In genomic region chr2:75208821-75209758, GRCm38 (mm10) we compare ENCODE assay signal across 9 mouse cellular contexts.
DNase-seq lines count a peak whose midpoint lies in the region; ATAC-seq lines count a peak whose summit lies in the region.
"Had no signal": no experiment of that assay in that cellular context is flagged by ENCODE, and none has a peak within 500 bp of the region (broad histone marks: within the 10 kb centered on the region; RNA-seq: fewer than 3 reads in every experiment).

No protein-coding gene starts in this region.

- WGBS in heart, embryonic 11.5 days (ENCODE audit: insufficient replicate concordance): 70% methylated on average over 27 of the region's 27 CpGs
- 67% methylated on average over 27 of the region's 27 CpGs for WGBS in hindbrain, embryonic 15.5 days

- no peak overlapping the region for H3K4me3 ChIP-seq in heart, embryonic 11.5 days (ENCODE audit: low read depth, low read length)
- H3K4me3 ChIP-seq in hindbrain, embryonic 15.5 days: no peak overlapping the region
- H3K4me3 ChIP-seq: liver, embryonic 13.5 days had no signal

- H3K9ac ChIP-seq in heart, embryonic 11.5 days (ENCODE audit: low read depth, low read length): no peak overlapping the region
- no peak overlapping the region for H3K9ac ChIP-seq in hindbrain, embryonic 15.5 days
- H3K9ac ChIP-seq: liver, embryonic 13.5 days had no signal

- no peak for ATAC-seq in heart, embryonic 11.5 days (replicated peaks; ENCODE audit: insufficient number of reproducible peaks, low FRiP score, low TSS enrichment)
- ATAC-seq in hindbrain, embryonic 15.5 days (ENCODE audit: low FRiP score, low read depth): no peak

- H3K27ac ChIP-seq in heart, embryonic 11.5 days (ENCODE audit: low read depth, low read length): no peak overlapping the region
- H3K27ac ChIP-seq in hindbrain, embryonic 15.5 days (replicated peaks): no peak overlapping the region
- H3K27ac ChIP-seq: liver, embryonic 13.5 days had no signal

- peak; percentile 98 for DNase-seq in heart, adult 11 months
- DNase-seq in fibroblast of lung, adult 2 months (ENCODE audit: low read depth): peak; percentile 57
- peak; percentile 15 to 28 for DNase-seq in layer of hippocampus, postnatal 36 days
- DNase-seq in B cell, adult 2 months: no peak
- DNase-seq in frontal cortex, postnatal 25 days (ENCODE audit: low spot score in 2 of 2): no peak
- no peak for DNase-seq in MN1 (ENCODE audit: low spot score)
- DNase-seq: liver, embryonic 13.5 days had no signal

- H3K4me1 ChIP-seq in heart, embryonic 11.5 days (ENCODE audit: control insufficient read depth, insufficient read depth, low read length): no peaks in the 10 kb centered on the region
- H3K4me1 ChIP-seq in hindbrain, embryonic 15.5 days (replicated peaks): peaks cover 18% of the 10 kb centered on the region
- H3K4me1 ChIP-seq: liver, embryonic 13.5 days had no signal

- no peaks in the 10 kb centered on the region for H3K9me3 ChIP-seq in heart, embryonic 11.5 days (replicated peaks; ENCODE audit: control insufficient read depth, low read length)
- no peaks in the 10 kb centered on the region for H3K9me3 ChIP-seq in hindbrain, embryonic 15.5 days
- H3K9me3 ChIP-seq: liver, embryonic 13.5 days had no signal

- H3K27me3 ChIP-seq in heart, embryonic 11.5 days (ENCODE audit: control insufficient read depth, insufficient read depth, low read length): no peaks in the 10 kb centered on the region
- no peaks in the 10 kb centered on the region for H3K27me3 ChIP-seq in hindbrain, embryonic 15.5 days
- H3K27me3 ChIP-seq: liver, embryonic 13.5 days had no signal

- H3K36me3 ChIP-seq in heart, embryonic 11.5 days (ENCODE audit: control insufficient read depth, insufficient read depth, low read length): no peaks in the 10 kb centered on the region
- H3K36me3 ChIP-seq in hindbrain, embryonic 15.5 days: no peaks in the 10 kb centered on the region
- H3K36me3 ChIP-seq: liver, embryonic 13.5 days had no signal

- H3K4me2 ChIP-seq in heart, embryonic 11.5 days: no peak overlapping the region
- peak overlapping the region; percentile 1; the same call in 1 of the 2 replicates for H3K4me2 ChIP-seq in hindbrain, embryonic 15.5 days
- H3K4me2 ChIP-seq: liver, embryonic 13.5 days had no signal

Comparison
In these comparisons a context has a peak if more than half of its experiments do, and no peak if none do; other contexts are left out.
1. DNase-seq: peak in heart, adult 11 months (single experiment), fibroblast of lung, adult 2 months (single experiment) and layer of hippocampus, postnatal 36 days (2 of 2); none in B cell, adult 2 months (0 of 2), frontal cortex, postnatal 25 days (0 of 2) and MN1 (single experiment).